Mouse (Mus musculus): ENCODE results near the gene Tex30.

- TF ChIP-seq CTCF (IDR thresholded peaks at IDR 0.05): no peak
- no peak for TF ChIP-seq EP300 (IDR thresholded peaks at IDR 0.05)
Measured at GRCm38 (mm10) chr1:44117571-44117970, 15.3 kb upstream of the Tex30 start.

Measured in lung, postnatal 0 days (tissue).